Mouse (Mus musculus): ENCODE measurements around the gene Hoxd12. TPM values are rescaled to one million over a fixed set of nuclear protein-coding genes. Genes with fewer than 3 reads are reported as not detected.

Hoxd12 gene
- polyA plus RNA-seq, 1 experiment from 2014 or later, result not detected

DNA sequence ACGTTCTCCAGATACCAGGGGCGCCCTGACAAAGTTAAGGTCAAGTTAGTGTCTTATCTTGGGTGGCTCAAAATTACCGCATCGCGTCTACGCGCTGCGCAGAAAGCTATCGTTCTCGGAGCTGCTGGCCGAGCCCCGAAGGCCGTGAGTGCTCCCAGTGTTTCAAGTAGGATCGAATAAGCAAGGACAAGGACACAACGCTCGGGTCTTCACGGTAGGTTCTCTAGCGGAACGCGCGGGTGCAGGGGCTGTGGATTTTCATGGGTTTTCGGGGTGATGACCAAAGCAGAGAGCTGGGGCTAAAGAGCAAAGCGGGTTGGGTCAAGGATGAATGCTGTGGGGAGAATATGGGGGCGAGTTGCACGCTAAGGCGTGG lies 4.8 kb downstream of the Hoxd12 start:
- H3K27ac ChIP-seq (replicated peaks in 1 of 2; ENCODE audit: control insufficient read depth in 1 of 2, insufficient read depth in 1 of 2, low read depth in 2 of 2, low read length in 2 of 2), result no peak overlapping the region
- H3K4me1 ChIP-seq (ENCODE audit: control insufficient read depth in 2 of 2, insufficient read depth in 2 of 2, low read length in 2 of 2), result peaks cover 0 to 14% of the 10 kb centered on the region in 2 experiments; a peak in 1 of 4 replicates
- H3K4me2 ChIP-seq (ENCODE audit: low read length), result no peak overlapping the region
- H3K9ac ChIP-seq (ENCODE audit: low read length), result no peak overlapping the region
- H3K27me3 ChIP-seq (ENCODE audit: control insufficient read depth, insufficient read depth, low read length), result peaks cover 100% of the 10 kb centered on the region
- under 1% methylated on average over 26 of the region's 26 CpGs for WGBS
- H3K36me3 ChIP-seq (ENCODE audit: control insufficient read depth, insufficient read depth, low read length), result no peaks in the 10 kb centered on the region
- H3K4me3 ChIP-seq (ENCODE audit: control insufficient read depth in 1 of 2, insufficient read depth in 1 of 2, low read depth in 1 of 2, low read length in 2 of 2), result peak overlapping the region in 1 of 2 experiments; percentile 6; a peak in 2 of 4 replicates
- H3K9me3 ChIP-seq (ENCODE audit: control insufficient read depth, low read length), result no peaks in the 10 kb centered on the region
- ATAC-seq (ENCODE audit: insufficient number of reproducible peaks, insufficient read depth, low FRiP score, low read depth), result no peak

DNA sequence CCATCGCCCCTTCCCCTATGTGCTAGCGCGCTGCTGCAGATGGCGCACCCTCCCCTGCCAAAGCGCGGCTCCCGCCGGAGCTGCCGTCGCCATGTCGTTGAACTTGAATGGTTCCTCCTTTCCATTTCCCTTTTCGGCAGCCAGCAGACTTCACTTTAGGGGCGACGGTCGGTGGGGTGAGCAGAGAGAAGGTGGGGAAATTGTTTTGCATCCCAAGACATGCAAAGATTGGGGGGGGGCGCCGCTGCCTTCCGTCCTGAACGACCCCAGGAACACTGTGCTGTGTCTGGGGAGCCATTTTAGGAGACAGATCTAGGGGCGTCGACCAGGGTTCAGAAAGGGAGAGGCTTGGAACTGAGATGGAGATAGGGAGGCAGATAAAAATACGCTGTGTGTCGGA lies 5.2 kb downstream of the Hoxd12 start:
- Histone ChIP-seq H3K36me3 (ENCODE audit: control insufficient read depth, insufficient read depth, low read length) (no peaks in the 10 kb centered on the region), H3K4me2 (ENCODE audit: low read length) (no peak overlapping the region), H3K9ac (ENCODE audit: low read length) (no peak overlapping the region), H3K4me1 (ENCODE audit: control insufficient read depth in 2 of 2, insufficient read depth in 2 of 2, low read length in 2 of 2) (peaks cover 0 to 14% of the 10 kb centered on the region in 2 experiments; a peak in 1 of 4 replicates), H3K4me3 (ENCODE audit: control insufficient read depth in 1 of 2, insufficient read depth in 1 of 2, low read depth in 1 of 2, low read length in 2 of 2) (peak overlapping the region in 1 of 2 experiments; percentile 6; a peak in 2 of 4 replicates), H3K9me3 (ENCODE audit: control insufficient read depth, low read length) (no peaks in the 10 kb centered on the region), H3K27me3 (ENCODE audit: control insufficient read depth, insufficient read depth, low read length) (peaks cover 100% of the 10 kb centered on the region), H3K27ac (replicated peaks in 1 of 2; ENCODE audit: control insufficient read depth in 1 of 2, insufficient read depth in 1 of 2, low read depth in 2 of 2, low read length in 2 of 2) (no peak overlapping the region)
- 2% methylated on average over 23 of the region's 23 CpGs for WGBS
- no peak for ATAC-seq (ENCODE audit: insufficient number of reproducible peaks, insufficient read depth, low FRiP score, low read depth)

DNA sequence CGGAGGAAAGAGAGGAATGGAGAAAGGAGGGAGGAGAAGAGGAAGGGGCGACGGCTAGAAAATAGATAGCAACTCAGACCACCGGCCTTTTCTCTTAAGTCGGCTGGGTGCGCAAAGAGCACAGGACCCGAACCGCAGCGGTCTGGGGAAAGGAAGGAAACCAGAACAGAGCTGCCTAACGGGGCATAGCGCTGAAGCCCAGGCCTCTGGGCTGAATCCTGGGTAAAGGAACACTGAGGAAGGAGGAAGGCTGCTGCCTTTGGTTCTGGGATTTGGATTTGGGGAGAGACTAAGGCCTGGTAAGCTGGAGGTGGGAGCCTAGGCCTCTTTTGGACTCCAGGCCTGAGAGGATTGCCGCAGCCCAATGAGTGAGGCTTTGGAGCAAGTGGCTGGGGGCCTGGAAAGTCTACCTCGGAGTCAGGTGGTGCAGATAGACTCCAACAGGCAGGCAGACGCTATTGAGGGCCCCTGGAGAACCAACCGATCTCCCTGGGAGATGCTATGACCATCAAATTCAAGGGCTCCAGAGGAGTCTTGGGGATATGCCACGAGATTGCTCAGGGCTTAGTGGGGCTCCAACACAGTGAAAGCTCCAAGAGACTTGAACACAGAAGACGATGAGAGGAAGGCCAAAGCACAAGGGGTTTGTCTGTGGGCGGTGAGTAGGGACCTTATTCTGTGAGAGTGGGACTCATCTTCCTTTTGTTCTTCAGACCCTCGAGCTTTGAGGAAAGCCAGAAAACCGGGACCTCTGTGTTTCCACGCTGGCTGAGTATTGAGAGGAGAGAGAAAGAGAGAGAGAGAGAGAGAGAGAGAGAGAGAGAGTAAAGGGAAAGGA lies 6.0 kb downstream of the Hoxd12 start:
- 3% methylated on average over 21 of the region's 21 CpGs for WGBS
- no peak for ATAC-seq (ENCODE audit: insufficient number of reproducible peaks, insufficient read depth, low FRiP score, low read depth)
- no peak overlapping the region for H3K9ac ChIP-seq (ENCODE audit: low read length)
- peaks cover 0 to 14% of the 10 kb centered on the region in 2 experiments; a peak in 1 of 4 replicates for H3K4me1 ChIP-seq (ENCODE audit: control insufficient read depth in 2 of 2, insufficient read depth in 2 of 2, low read length in 2 of 2)
- no peak overlapping the region for H3K4me3 ChIP-seq (ENCODE audit: control insufficient read depth in 1 of 2, insufficient read depth in 1 of 2, low read depth in 1 of 2, low read length in 2 of 2)
- H3K9me3 ChIP-seq (ENCODE audit: control insufficient read depth, low read length), result no peaks in the 10 kb centered on the region
- no peaks in the 10 kb centered on the region for H3K36me3 ChIP-seq (ENCODE audit: control insufficient read depth, insufficient read depth, low read length)
- H3K27me3 ChIP-seq (ENCODE audit: control insufficient read depth, insufficient read depth, low read length), result peaks cover 100% of the 10 kb centered on the region
- H3K27ac ChIP-seq (replicated peaks in 1 of 2; ENCODE audit: control insufficient read depth in 1 of 2, insufficient read depth in 1 of 2, low read depth in 2 of 2, low read length in 2 of 2), result no peak overlapping the region
- no peak overlapping the region for H3K4me2 ChIP-seq (ENCODE audit: low read length)

DNA sequence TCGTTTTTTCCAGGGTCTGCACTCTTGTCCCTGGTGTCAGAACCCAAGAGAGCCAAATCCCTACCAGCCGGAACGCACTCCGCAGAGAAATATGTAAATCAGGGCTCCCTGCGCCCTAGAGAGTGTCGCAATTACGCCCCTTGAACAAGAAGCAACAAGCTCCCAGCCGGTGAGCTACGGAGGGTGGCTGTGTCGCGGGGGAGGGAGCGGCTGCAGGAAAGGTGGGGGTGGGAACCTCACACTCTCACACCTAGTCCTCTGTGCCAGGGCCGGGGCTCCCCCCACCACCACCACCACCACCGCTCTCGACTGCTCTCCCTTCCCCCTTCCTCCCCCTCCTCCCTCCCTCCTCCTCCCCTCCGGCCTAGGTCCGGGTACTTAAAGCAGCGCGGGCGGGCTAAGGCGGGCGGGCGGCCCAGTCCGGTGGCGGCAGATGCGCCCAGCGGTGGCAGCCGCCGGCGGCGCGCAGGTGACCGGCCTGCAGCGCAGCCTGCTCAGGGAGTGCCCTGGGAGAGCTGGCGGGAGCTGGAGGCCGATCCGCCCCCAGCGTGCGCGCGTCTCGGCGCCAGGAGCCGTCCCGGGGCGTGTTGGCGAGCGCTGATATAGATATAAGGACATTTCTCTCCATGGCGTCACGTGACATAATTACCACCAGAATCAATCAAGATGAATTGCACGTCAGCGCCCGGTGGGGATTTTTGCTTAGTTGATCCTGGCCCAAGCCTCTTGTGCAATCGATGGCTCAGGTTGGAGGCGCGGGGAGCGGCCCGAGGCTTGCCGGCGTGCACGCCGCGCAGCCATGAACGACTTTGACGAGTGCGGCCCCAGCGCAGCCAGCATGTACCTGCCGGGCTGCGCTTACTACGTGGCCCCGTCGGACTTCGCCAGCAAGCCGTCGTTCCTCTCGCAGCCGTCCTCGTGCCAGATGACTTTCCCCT lies 7.0 kb downstream of the Hoxd12 start:
- no peak for ATAC-seq (ENCODE audit: insufficient number of reproducible peaks, insufficient read depth, low FRiP score, low read depth)
- Histone ChIP-seq H3K27me3 (ENCODE audit: control insufficient read depth, insufficient read depth, low read length) (peaks cover 99% of the 10 kb centered on the region), H3K27ac (replicated peaks in 1 of 2; ENCODE audit: control insufficient read depth in 1 of 2, insufficient read depth in 1 of 2, low read depth in 2 of 2, low read length in 2 of 2) (no peak overlapping the region), H3K9me3 (ENCODE audit: control insufficient read depth, low read length) (no peaks in the 10 kb centered on the region), H3K4me2 (ENCODE audit: low read length) (peak overlapping the region; percentile 48), H3K4me1 (ENCODE audit: control insufficient read depth in 2 of 2, insufficient read depth in 2 of 2, low read length in 2 of 2) (peaks cover 0 to 14% of the 10 kb centered on the region in 2 experiments; a peak in 1 of 4 replicates), H3K9ac (ENCODE audit: low read length) (no peak overlapping the region), H3K4me3 (ENCODE audit: control insufficient read depth in 1 of 2, insufficient read depth in 1 of 2, low read depth in 1 of 2, low read length in 2 of 2) (peak overlapping the region in 1 of 2 experiments; percentile 25; a peak in 2 of 4 replicates), H3K36me3 (ENCODE audit: control insufficient read depth, insufficient read depth, low read length) (no peaks in the 10 kb centered on the region)
- WGBS, result under 1% methylated on average over 77 of the region's 78 CpGs

DNA sequence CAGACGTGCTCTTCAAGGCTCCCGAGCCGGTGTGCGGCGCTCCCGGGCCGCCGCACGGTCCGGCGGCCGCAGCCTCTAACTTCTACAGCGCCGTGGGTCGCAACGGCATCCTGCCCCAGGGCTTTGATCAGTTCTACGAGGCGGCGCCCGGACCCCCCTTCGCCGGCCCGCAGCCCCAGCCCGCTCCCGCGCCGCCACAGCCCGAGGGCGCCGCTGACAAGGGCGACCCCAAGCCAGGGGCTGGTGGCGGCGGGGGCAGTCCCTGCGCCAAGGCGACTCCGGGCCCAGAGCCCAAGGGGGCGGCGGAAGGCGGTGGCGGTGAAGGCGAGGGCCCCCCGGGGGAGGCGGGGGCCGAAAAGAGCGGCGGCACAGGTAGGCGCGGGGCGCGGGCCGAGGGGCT lies 8.0 kb downstream of the Hoxd12 start:
- H3K9ac ChIP-seq (ENCODE audit: low read length), result no peak overlapping the region
- peaks cover 99% of the 10 kb centered on the region for H3K27me3 ChIP-seq (ENCODE audit: control insufficient read depth, insufficient read depth, low read length)
- peaks cover 0 to 14% of the 10 kb centered on the region in 2 experiments; a peak in 1 of 4 replicates for H3K4me1 ChIP-seq (ENCODE audit: control insufficient read depth in 2 of 2, insufficient read depth in 2 of 2, low read length in 2 of 2)
- H3K9me3 ChIP-seq (ENCODE audit: control insufficient read depth, low read length), result no peaks in the 10 kb centered on the region
- under 1% methylated on average over 41 of the region's 51 CpGs for WGBS
- H3K4me3 ChIP-seq (ENCODE audit: control insufficient read depth in 1 of 2, insufficient read depth in 1 of 2, low read depth in 1 of 2, low read length in 2 of 2), result peak overlapping the region in 1 of 2 experiments; percentile 25; a peak in 2 of 4 replicates
- ATAC-seq (ENCODE audit: insufficient number of reproducible peaks, insufficient read depth, low FRiP score, low read depth), result no peak
- peak overlapping the region; percentile 48 for H3K4me2 ChIP-seq (ENCODE audit: low read length)
- H3K27ac ChIP-seq (replicated peaks in 1 of 2; ENCODE audit: control insufficient read depth in 1 of 2, insufficient read depth in 1 of 2, low read depth in 2 of 2, low read length in 2 of 2), result no peak overlapping the region
- no peaks in the 10 kb centered on the region for H3K36me3 ChIP-seq (ENCODE audit: control insufficient read depth, insufficient read depth, low read length)

DNA sequence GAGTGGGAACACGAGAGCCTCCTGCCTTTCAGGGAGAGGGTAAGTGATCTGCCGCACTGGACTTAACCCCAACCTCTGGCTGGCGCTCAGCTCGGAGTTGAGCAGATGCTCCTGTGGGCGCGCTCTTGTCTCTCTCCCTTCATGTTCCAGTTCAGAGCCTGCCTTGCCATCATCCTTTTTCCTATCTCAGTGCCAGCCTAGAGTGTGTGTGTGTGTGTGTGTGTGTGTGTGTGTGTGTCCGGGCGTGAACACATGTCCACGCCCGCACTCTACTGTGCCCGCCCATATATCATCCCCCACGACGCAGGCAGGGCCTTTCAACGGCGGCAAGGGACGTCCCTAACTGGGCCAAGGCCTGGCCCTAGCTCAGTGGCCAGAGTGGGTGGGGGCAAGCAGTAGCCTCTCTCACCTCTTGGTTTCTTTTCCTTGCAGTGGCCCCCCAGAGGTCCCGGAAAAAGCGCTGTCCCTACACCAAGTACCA lies 8.7 kb downstream of the Hoxd12 start:
- H3K27ac ChIP-seq (replicated peaks in 1 of 2; ENCODE audit: control insufficient read depth in 1 of 2, insufficient read depth in 1 of 2, low read depth in 2 of 2, low read length in 2 of 2), result no peak overlapping the region
- H3K4me3 ChIP-seq (ENCODE audit: control insufficient read depth in 1 of 2, insufficient read depth in 1 of 2, low read depth in 1 of 2, low read length in 2 of 2), result no peak overlapping the region
- 2% methylated on average over 18 of the region's 18 CpGs for WGBS
- H3K9me3 ChIP-seq (ENCODE audit: control insufficient read depth, low read length), result no peaks in the 10 kb centered on the region
- H3K27me3 ChIP-seq (ENCODE audit: control insufficient read depth, insufficient read depth, low read length), result peaks cover 99% of the 10 kb centered on the region
- H3K9ac ChIP-seq (ENCODE audit: low read length), result no peak overlapping the region
- H3K4me1 ChIP-seq (ENCODE audit: control insufficient read depth in 2 of 2, insufficient read depth in 2 of 2, low read length in 2 of 2), result peaks cover 0 to 14% of the 10 kb centered on the region in 2 experiments; a peak in 1 of 4 replicates
- no peak overlapping the region for H3K4me2 ChIP-seq (ENCODE audit: low read length)
- no peak for ATAC-seq (ENCODE audit: insufficient number of reproducible peaks, insufficient read depth, low FRiP score, low read depth)
- H3K36me3 ChIP-seq (ENCODE audit: control insufficient read depth, insufficient read depth, low read length), result no peaks in the 10 kb centered on the region

DNA sequence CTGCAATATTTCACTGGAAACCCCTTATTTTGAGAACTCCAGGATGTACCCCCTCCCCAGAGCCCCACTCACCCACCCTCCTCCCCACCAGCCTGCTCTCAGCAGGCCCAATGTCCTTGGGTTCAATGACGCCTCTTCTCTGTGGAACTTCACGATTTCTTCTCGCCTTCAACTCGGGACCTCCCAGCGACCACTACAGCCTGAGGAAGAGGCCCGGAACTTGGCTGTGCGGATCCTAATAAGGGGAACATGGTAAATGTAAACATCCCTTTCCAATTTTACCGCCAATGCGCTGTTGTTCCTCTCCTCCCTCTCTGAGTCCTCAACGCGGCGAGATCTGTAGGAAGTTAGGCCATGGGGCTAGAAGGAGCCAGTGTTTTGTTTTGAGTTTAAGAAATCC lies 9.3 kb downstream of the Hoxd12 start:
- no peak for ATAC-seq (ENCODE audit: insufficient number of reproducible peaks, insufficient read depth, low FRiP score, low read depth)
- no peaks in the 10 kb centered on the region for H3K9me3 ChIP-seq (ENCODE audit: control insufficient read depth, low read length)
- H3K4me1 ChIP-seq (ENCODE audit: control insufficient read depth in 2 of 2, insufficient read depth in 2 of 2, low read length in 2 of 2), result peaks cover 0 to 14% of the 10 kb centered on the region in 2 experiments; a peak in 1 of 4 replicates
- no peak overlapping the region for H3K4me3 ChIP-seq (ENCODE audit: control insufficient read depth in 1 of 2, insufficient read depth in 1 of 2, low read depth in 1 of 2, low read length in 2 of 2)
- no peak overlapping the region for H3K9ac ChIP-seq (ENCODE audit: low read length)
- peaks cover 99% of the 10 kb centered on the region for H3K27me3 ChIP-seq (ENCODE audit: control insufficient read depth, insufficient read depth, low read length)
- WGBS, result 3% methylated on average over 12 of the region's 12 CpGs
- H3K4me2 ChIP-seq (ENCODE audit: low read length), result no peak overlapping the region
- no peak overlapping the region for H3K27ac ChIP-seq (replicated peaks in 1 of 2; ENCODE audit: control insufficient read depth in 1 of 2, insufficient read depth in 1 of 2, low read depth in 2 of 2, low read length in 2 of 2)
- no peaks in the 10 kb centered on the region for H3K36me3 ChIP-seq (ENCODE audit: control insufficient read depth, insufficient read depth, low read length)
